Mouse (Mus musculus) bone marrow macrophage, adult 2 months (primary cell): Measurements from ENCODE around the gene Prg4. TPM values are rescaled to one million over a fixed set of nuclear protein-coding genes. Genes with fewer than 3 reads are reported as not detected.

Experiments
- H3K27ac ChIP-seq: 2 replicates; pipeline ENCODE4 v1.5.1; 2012; ENCODE audit warnings: low read depth, low read length; ENCODE audit not compliant: insufficient read depth
- H3K4me1 ChIP-seq: 2 replicates; pipeline ENCODE4 v1.6.1; 2012; ENCODE audit warnings: low read length; ENCODE audit not compliant: control insufficient read depth, insufficient read depth
- H3K4me3 ChIP-seq: 2 replicates; pipeline ENCODE4 v1.5.1; 2012; ENCODE audit warnings: mild to moderate bottlenecking, low read length, moderate library complexity; ENCODE audit not compliant: insufficient read depth
- CTCF ChIP-seq: IDR thresholded peaks from 2 replicates; pipeline ENCODE4 v1.5.1; 2012; ENCODE audit warnings: low read depth, mild to moderate bottlenecking, low read length, moderate library complexity
- POLR2A ChIP-seq: IDR thresholded peaks from 2 replicates; pipeline ENCODE4 v1.6.1; 2012; ENCODE audit warnings: mild to moderate bottlenecking, low read depth, low read length, borderline replicate concordance
- polyA plus RNA-seq: library from polyadenylated mRNA; stranded (reverse); fragments of >200 nt; gene quantifications from 2 replicates; pipeline ENCODE4 v1.2.4, GENCODE M21; 2012; ENCODE audit not compliant: missing spikeins, insufficient read depth, insufficient read length

Gene Prg4
- polyA plus RNA-seq, 1 experiment, result 1.7 TPM

- H3K4me1 ChIP-seq, result peaks cover 16% of the 10 kb centered on the region
- TF ChIP-seq CTCF, result no peak
- TF ChIP-seq POLR2A, result no peak
- no peak overlapping the region for H3K27ac ChIP-seq
- H3K4me3 ChIP-seq, result no peak overlapping the region
Measured at GRCm38 (mm10) chr1:150463691-150464090, 2.3 kb downstream of the Prg4 start.

- no peak overlapping the region for H3K27ac ChIP-seq
- peaks cover 17% of the 10 kb centered on the region for H3K4me1 ChIP-seq
- no peak overlapping the region for H3K4me3 ChIP-seq
- no peak for TF ChIP-seq POLR2A
- no peak for TF ChIP-seq CTCF
Measured at GRCm38 (mm10) chr1:150463068-150463467, 2.9 kb downstream of the Prg4 start.

- TF ChIP-seq POLR2A (no peak), CTCF (no peak)
Measured at GRCm38 (mm10) chr1:150460595-150460994, 5.4 kb downstream of the Prg4 start.

GRCm38 (mm10) chr1:150459599-150459998 lies 6.4 kb downstream of the Prg4 start:
- H3K4me1 ChIP-seq, result peaks cover 17% of the 10 kb centered on the region
- TF ChIP-seq POLR2A, result no peak
- no peak for TF ChIP-seq CTCF
- no peak overlapping the region for H3K4me3 ChIP-seq
- peak overlapping the region; percentile 53 for H3K27ac ChIP-seq

More at GRCm38 (mm10) chr1:150460595-150460994, 5.4 kb downstream of the Prg4 start:
- Histone ChIP-seq H3K27ac (no peak overlapping the region), H3K4me3 (no peak overlapping the region), H3K4me1 (peaks cover 17% of the 10 kb centered on the region)

GRCm38 (mm10) chr1:150458977-150459376 lies 7.0 kb downstream of the Prg4 start:
- Histone ChIP-seq H3K27ac (peak overlapping the region; percentile 53; the same call in 1 of the 2 replicates), H3K4me3 (no peak overlapping the region), H3K4me1 (peaks cover 17% of the 10 kb centered on the region)
- TF ChIP-seq POLR2A (no peak), CTCF (no peak)

GRCm38 (mm10) chr1:150441731-150442130 lies 24.2 kb downstream of the Prg4 start:
- no peaks in the 10 kb centered on the region for H3K4me1 ChIP-seq
- no peak overlapping the region for H3K4me3 ChIP-seq
- H3K27ac ChIP-seq, result no peak overlapping the region
- no peak for TF ChIP-seq POLR2A
- TF ChIP-seq CTCF, result no peak

GRCm38 (mm10) chr1:150438641-150439040 lies 27.3 kb downstream of the Prg4 start:
- Histone ChIP-seq H3K27ac (no peak overlapping the region), H3K4me3 (no peak overlapping the region), H3K4me1 (no peaks in the 10 kb centered on the region)
- TF ChIP-seq POLR2A, result no peak

- no peak for TF ChIP-seq POLR2A
- TF ChIP-seq CTCF, result no peak
- Histone ChIP-seq H3K4me1 (0 out of 2 replicates have a peak, but pooled peaks cover 2% of the 10 kb centered on the region), H3K27ac (no peak overlapping the region), H3K4me3 (no peak overlapping the region)
Measured at GRCm38 (mm10) chr1:150426216-150426615, 39.7 kb downstream of the Prg4 start.

- no peak overlapping the region for H3K27ac ChIP-seq
Measured at GRCm38 (mm10) chr1:150425665-150426064, 40.3 kb downstream of the Prg4 start.

GRCm38 (mm10) chr1:150418426-150418825 lies 47.5 kb downstream of the Prg4 start:
- TF ChIP-seq POLR2A (no peak), CTCF (no peak)
- H3K27ac ChIP-seq, result no peak overlapping the region
- H3K4me1 ChIP-seq, result 0 out of 2 replicates have a peak, but pooled peaks cover 2% of the 10 kb centered on the region
- no peak overlapping the region for H3K4me3 ChIP-seq

More at GRCm38 (mm10) chr1:150425665-150426064, 40.3 kb downstream of the Prg4 start:
- H3K4me1 ChIP-seq, result 0 out of 2 replicates have a peak, but pooled peaks cover 2% of the 10 kb centered on the region
- no peak overlapping the region for H3K4me3 ChIP-seq
- no peak for TF ChIP-seq CTCF
- no peak for TF ChIP-seq POLR2A

- TF ChIP-seq POLR2A (no peak), CTCF (no peak)
- 0 out of 2 replicates have a peak, but pooled peaks cover 2% of the 10 kb centered on the region for H3K4me1 ChIP-seq
- no peak overlapping the region for H3K27ac ChIP-seq
- no peak overlapping the region for H3K4me3 ChIP-seq
Measured at GRCm38 (mm10) chr1:150416006-150416405, 50.0 kb downstream of the Prg4 start.
